Mouse (Mus musculus): ENCODE data around the gene Zfyve27. TPM values are rescaled to one million over a fixed set of nuclear protein-coding genes. Genes with fewer than 3 reads are reported as not detected.

Gene Zfyve27
- total and polyA plus RNA-seq, 3 experiments, result 43.6 to 49.2 (median 47.9) TPM

- DNase-seq, result no peak
Measured at GRCm38 (mm10) chr19:42142757-42143156, 21.0 kb upstream of the Zfyve27 start.

DNA sequence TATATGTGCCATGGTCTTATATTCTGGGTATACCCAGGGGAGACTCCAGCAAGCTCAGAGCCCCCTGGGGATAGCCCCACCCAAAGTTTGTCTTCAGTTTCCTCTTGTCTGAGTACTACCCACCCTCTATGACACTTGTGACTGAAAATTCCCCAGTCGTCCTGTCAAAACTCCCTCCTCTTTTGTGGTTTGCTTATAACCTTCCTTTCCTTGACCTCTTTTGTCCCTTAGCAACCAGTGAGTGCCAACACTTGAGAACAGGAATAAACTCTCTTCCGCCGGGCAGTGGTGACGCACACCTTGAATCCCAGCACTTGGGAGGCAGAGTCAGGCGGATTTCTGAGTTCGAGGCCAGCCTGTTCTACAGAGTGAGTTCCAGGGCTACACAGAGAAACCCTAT is 19.7 kb upstream of the Zfyve27 start:
- DNase-seq, result no peak

DNA sequence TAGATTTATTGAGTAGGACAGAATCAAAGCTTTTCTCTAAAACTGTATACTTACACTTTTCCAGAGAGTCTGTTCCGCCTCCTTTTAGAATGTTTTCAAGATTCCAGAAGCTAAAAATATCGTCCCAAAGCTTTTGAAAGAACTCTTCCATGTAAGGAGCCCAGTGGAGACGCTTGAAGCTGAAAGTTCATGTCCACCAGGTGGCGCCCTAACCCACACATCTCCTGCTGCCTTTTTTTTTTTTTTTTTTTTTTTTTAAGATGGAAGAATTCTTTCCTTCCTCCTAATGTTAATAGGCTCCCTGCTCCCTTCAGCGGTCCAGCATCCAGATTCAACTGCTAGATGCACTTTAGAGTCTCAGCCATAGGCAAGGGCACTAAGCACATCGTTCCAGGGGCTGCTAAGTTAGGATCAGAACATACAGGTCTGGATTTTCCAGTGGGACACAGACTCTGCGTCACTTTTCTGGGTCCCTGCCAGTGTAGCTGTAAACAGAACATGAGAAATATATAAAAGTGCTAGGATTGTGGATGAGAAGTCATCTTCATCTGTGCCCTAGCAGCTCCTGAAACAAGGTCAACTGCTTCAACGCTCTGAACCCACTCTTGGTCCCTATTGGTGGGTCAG is 19.1 kb upstream of the Zfyve27 start:
- peak; percentile 82 for DNase-seq

DNA sequence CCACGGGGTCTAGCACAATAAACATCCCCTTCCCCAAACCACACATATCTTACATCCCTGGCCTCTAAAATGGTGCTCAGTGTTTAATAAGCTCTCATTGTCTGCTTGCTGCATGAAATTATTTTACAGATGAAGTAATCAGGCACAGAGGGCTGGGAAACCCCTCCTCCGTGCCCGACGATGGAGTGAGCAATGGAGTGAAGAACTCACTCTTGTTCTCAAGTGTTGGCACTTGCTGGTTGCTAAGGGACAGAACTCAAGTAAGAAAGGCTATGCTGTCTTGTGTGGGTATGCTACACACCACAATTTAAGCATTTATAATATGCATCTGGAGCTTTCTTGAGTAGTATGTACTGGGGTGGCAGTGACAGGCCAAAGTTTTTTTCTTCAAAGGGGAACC is 18.5 kb upstream of the Zfyve27 start:
- no peak for DNase-seq

- DNase-seq, result no peak
Measured at GRCm38 (mm10) chr19:42145731-42146130, 18.0 kb upstream of the Zfyve27 start.

GRCm38 (mm10) chr19:42146276-42147010 is 17.3 kb upstream of the Zfyve27 start:
- DNase-seq, result no peak

DNA sequence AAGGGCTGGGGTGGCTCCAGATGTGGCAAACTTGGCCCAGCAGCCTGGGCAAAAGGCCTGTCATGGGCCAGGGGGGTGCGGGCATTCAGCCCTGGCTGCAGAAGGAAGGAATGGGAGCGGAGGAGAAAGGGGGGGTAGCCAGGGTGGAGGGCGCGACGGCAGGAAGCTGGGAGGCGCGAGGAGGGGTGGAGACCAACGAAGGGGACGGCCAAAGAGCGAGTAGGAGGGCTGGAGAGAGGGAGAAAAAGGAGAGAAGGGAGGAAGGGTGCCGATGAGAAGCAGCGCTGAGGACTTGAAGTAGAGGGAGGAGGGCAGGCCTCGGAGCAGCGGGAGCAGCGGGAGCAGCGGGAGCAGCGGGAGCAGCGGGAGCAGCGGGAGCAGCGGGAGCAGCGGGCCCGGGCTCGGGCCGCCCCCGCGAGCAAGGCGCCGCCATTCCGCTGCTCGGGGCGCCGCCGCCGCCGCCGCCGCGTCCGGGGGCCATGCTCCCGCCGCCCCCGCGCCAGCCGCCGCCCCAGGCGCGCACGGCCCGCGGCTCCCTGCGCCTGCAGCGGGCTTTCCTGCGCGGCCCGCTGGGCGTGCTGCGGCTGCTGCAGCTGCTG is 16.5 kb upstream of the Zfyve27 start, which contains the start of gene Marveld1:
Gene Marveld1 (plus strand): TSS at position 231 of the 599 bp plus-strand sequence.
- peak; percentile 91 for DNase-seq

GRCm38 (mm10) chr19:42147769-42148568 is 15.8 kb upstream of the Zfyve27 start:
- peak; percentile 88 for DNase-seq

GRCm38 (mm10) chr19:42148569-42148860 is 15.2 kb upstream of the Zfyve27 start:
- DNase-seq, result no peak

GRCm38 (mm10) chr19:42151990-42152389 is 11.8 kb upstream of the Zfyve27 start:
- peak; percentile 89 for DNase-seq

- no peak for DNase-seq
Measured at GRCm38 (mm10) chr19:42157493-42158237, 6.1 kb upstream of the Zfyve27 start.

DNA sequence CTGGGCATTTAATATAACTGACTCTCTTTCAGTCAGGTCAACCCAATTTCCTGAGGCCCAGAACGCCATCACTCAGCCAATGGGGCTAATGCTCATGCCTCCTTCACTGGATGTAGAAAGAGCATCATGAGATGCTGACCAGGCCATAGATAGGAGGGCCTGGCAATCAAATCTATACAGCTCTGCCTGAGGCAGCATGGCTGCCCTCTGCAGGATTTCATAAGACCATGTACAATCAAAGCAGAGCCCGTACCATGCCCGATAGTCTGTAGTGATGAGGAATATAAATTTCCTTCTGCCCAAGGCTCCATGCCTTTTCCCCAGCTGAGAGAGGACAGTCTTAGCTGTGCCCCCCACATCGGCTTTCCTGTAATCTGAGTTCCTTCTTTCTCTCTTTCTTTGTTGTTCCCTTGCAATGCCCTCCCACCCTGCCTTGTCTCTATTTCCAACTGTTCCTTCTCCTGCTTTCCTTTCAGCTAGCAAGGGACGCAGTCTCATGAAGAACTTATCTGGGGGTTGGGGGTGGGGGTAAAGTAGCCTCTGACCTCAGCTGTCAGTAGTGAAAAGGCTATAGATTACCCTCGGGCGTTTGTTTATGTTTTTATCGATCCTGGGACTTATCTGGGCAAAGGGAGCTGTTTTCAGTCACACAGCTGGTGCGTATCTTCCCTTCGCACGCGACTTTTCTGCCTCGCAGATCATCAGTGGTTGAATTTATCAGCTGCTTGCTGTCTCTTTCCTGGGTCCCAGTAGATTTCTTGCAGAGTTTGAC is 5.3 kb upstream of the Zfyve27 start:
- no peak for DNase-seq

DNA sequence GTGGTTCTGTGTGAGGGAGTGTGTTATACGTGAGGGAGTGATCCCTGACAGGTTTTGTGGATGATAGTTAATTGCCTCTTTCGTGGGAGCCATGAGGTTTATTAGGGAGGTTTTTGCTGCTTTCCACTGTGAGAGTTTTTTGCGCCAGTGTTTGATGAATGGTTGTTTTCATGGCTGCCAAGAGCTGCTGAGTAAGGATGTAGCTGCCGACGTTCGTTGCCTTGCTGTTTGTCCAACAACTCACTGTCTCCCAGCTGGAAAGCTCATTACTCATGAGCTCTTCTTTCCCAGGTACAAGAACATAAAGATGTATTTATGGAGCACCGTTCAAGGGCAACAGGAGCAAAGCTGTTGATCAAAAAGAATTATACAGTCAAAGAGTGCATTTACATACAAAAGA is 437 bp downstream of the Zfyve27 start:
- DNase-seq, result no peak

GRCm38 (mm10) chr19:42166130-42166529 is 2.4 kb downstream of the Zfyve27 start:
- DNase-seq, result peak; percentile 90

DNA sequence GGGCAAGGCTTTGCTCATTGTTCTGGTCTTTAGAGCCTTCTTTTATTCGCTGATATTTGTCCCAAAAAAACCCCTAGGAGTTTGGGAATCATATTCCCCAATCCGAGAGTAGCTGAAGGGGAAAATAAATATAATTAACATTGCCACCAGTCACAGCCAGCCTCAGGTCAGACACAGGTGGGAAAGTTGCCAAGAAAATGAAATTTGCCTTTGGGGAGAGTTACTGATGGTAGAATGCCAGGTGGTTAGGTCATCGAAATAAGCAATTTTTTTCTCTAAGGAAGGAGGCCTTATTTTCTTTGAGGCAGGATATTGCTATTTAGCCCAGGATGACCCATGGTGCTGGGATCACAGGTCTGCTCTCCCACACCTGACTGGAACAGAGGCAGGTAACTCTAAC is 3.0 kb downstream of the Zfyve27 start:
- DNase-seq, result no peak

DNA sequence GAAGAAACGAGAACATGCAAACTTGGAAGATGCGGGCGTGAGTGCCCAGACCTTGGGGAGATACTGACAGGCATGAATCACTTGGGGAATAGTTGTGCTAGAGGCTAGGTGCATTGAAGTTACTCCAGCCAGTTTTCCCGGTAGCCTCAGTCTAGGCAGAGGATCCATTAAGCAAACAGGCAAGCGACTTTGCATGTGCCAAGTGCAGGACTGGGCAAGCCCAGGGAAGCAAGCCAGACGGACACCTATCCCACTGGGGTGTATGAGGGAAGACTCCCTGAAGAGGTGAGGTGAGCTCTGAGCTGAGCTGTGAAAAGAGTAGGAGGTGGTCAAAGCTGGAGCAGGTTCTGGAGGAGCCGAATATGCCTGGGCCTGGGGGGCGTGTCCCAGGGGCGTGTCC is 3.7 kb downstream of the Zfyve27 start:
- DNase-seq, result peak; percentile 30

DNA sequence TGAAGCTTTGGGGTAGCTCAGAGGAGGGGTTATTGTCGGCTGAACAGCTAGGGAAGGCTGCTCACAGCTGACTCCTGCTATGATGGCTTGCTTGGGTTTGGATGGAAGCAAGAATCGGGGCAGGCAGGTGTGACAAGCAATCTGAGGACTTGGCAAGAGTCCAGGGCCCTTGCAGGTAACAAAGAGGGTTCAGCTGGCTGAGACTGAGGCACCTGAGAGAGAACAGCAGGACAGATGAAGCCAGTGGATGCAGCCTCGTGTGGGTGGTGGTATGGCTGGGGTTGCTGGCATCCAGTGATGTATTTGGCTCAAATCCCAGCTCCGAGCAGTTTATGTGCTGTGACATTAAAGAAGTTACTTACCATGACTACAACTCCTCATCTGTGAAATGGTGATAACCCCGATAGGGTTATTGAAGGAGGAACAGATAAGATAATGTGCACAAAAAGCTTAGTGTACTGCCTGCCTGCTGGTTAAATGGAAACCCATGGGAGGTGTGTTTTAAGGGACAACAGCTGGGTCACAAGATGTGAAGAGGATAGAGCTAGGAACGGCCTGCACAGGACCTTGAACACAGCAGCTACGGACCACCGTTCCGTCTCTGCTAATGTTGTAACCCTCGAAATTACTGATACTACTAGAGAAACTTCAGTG is 5.7 kb downstream of the Zfyve27 start:
- DNase-seq, result no peak

- peak; percentile 96 for DNase-seq
Measured at GRCm38 (mm10) chr19:42170025-42170969, 6.5 kb downstream of the Zfyve27 start.

- no peak for DNase-seq
Measured at GRCm38 (mm10) chr19:42176841-42177240, 13.1 kb downstream of the Zfyve27 start.

Data from adrenal gland, adult 2 months (tissue).